In genomic region chr5:8659911-8660737, GRCm38 (mm10) we compare ENCODE assay signal across 8 mouse cellular contexts. TPM values are rescaled to one million over a fixed set of nuclear protein-coding genes. Genes with fewer than 3 reads are reported as not detected.
A peak's percentile ranks its signal among the peaks of the same experiment; 100 is the strongest.
DNase-seq lines count a peak whose midpoint lies in the region; ATAC-seq lines count a peak whose summit lies in the region.

Gene Abcb1a, plus strand, starts transcription at chr5:8660077.

- peak; percentile 79 for ATAC-seq in CD4-positive, CD25-positive, alpha-beta regulatory T cell, adult 4 months
- ATAC-seq in heart, embryonic 15.5 days (replicated peaks; ENCODE audit: insufficient number of reproducible peaks, insufficient read depth, low FRiP score, low read depth) = peak; percentile 22; the same call in 1 of the 2 replicates
- 0 out of 2 replicates have a peak, but pooled peaks have one; percentile 40 for ATAC-seq in neural tube, embryonic 13.5 days (ENCODE audit: low read depth)

- H3K4me1 ChIP-seq in heart, embryonic 15.5 days (replicated peaks) = peaks cover 7% of the 10 kb centered on the region
- H3K4me1 ChIP-seq in neural tube, embryonic 13.5 days (replicated peaks) = peaks cover 14% of the 10 kb centered on the region

- DNase-seq in adrenal gland, adult (ENCODE audit: inconsistent age in 2 of 2, low spot score in 1 of 2) = peak; percentile 72 to 91
- DNase-seq in fat pad, adult 2 months (ENCODE audit: extremely low read depth, low read depth, low spot score) = peak; percentile 13
- DNase-seq in kidney, postnatal 10 days = peak; percentile 34
- peak; percentile 53 to 62 for DNase-seq in lung, adult 18-20 months
- peak; percentile 19 for DNase-seq in thymus, postnatal 14 days

- H3K9me3 ChIP-seq in heart, embryonic 15.5 days (replicated peaks) = no peaks in the 10 kb centered on the region
- H3K9me3 ChIP-seq in neural tube, embryonic 13.5 days = no peaks in the 10 kb centered on the region

- H3K4me2 ChIP-seq in heart, embryonic 15.5 days = peak within 1 kb of the TSS; percentile 91
- peak within 1 kb of the TSS; percentile 87 for H3K4me2 ChIP-seq in neural tube, embryonic 13.5 days

- H3K27me3 ChIP-seq in heart, embryonic 15.5 days = no peaks in the 10 kb centered on the region
- H3K27me3 ChIP-seq in neural tube, embryonic 13.5 days = no peaks in the 10 kb centered on the region

- no peaks in the 10 kb centered on the region for H3K36me3 ChIP-seq in heart, embryonic 15.5 days
- H3K36me3 ChIP-seq in neural tube, embryonic 13.5 days = no peaks in the 10 kb centered on the region

- peak within 1 kb of the TSS; percentile 54 for H3K4me3 ChIP-seq in heart, embryonic 15.5 days
- H3K4me3 ChIP-seq in neural tube, embryonic 13.5 days = peak within 1 kb of the TSS; percentile 43

- peak within 1 kb of the TSS; percentile 16; the same call in 1 of the 2 replicates for H3K9ac ChIP-seq in heart, embryonic 15.5 days
- peak within 1 kb of the TSS; percentile 58 for H3K9ac ChIP-seq in neural tube, embryonic 13.5 days

- 4% methylated on average over 37 of the region's 37 CpGs for WGBS in heart, embryonic 15.5 days
- WGBS in neural tube, embryonic 13.5 days = 8% methylated on average over 37 of the region's 37 CpGs

- H3K27ac ChIP-seq in heart, embryonic 15.5 days = no peak within 1 kb of the TSS
- H3K27ac ChIP-seq in neural tube, embryonic 13.5 days (replicated peaks) = no peak within 1 kb of the TSS

RNA-seq across cellular contexts. Expression of gene Abcb1a, which starts in this region (rescaled TPM):
- polyA plus RNA-seq in CD4-positive, CD25-positive, alpha-beta regulatory T cell, adult 4 months (2017; shearing (Covaris generic)) = 10 to 100 TPM; 32.0 to 53.2 TPM
- 0.53 and 0.73 TPM in 2 replicates for polyA plus RNA-seq in heart, embryonic 15.5 days (2015; fragmentation: Nextera tagmentation; extraction: Ambion mirVana)
- 1.3 and 1.6 TPM in 2 replicates for polyA plus RNA-seq in neural tube, embryonic 13.5 days (2015; fragmentation: Nextera tagmentation; extraction: Ambion mirVana)

Comparison
In these comparisons a context has a peak if more than half of its experiments do, and no peak if none do; other contexts are left out.
1. RNA of gene Abcb1a (polyA plus RNA-seq): 32.0 to 53.2 TPM in CD4-positive, CD25-positive, alpha-beta regulatory T cell, adult 4 months; 1.3 to 1.6 TPM in neural tube, embryonic 13.5 days and 0.53 to 0.73 TPM in heart, embryonic 15.5 days; every median in the first group is over 10 times any median in the second.
2. Peak in ATAC-seq, H3K4me3 ChIP-seq, H3K9ac ChIP-seq and H3K4me2 ChIP-seq in heart, embryonic 15.5 days; RNA of the gene not detected or under 1 TPM.
3. ATAC-seq: peak in every context shown above with its lines; median percentile 79 in CD4-positive, CD25-positive, alpha-beta regulatory T cell, adult 4 months; 40 in neural tube, embryonic 13.5 days; 22 in heart, embryonic 15.5 days.
4. DNase-seq: peak in every context shown above with its lines; median percentile 82 in adrenal gland, adult; 58 in lung, adult 18-20 months; 34 in kidney, postnatal 10 days; 19 in thymus, postnatal 14 days; 13 in fat pad, adult 2 months.